Mouse (Mus musculus): ENCODE data around the gene Gatad2a.

Gene Gatad2a

DNA sequence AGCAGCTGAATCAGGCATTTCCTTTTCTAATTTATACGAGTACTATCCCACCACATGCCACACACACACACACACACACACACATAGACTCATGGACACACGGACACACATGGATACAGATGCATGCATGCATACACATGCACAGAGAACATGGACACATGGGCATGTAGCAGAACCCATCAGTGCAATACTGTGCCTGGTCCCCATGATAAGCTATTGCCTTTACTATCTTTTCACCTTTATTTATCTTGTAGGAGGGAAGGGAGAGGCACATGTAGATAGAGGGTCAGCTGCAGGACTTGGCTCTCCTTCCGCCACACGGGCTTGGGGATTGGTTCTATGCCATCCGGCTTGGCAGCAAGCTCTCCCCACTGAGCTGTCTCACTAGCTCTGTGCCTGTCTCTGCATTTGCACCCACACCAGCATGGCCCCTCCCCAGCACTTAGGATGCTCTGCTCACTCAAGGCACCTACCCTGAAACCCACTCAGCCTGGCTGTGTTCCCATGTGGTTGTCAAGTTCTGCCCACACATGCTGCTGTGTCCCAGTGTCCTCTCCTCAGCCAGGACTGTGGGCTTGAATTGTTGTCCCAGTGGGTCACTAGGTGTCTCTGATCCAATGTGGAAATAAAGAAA lies 132.7 kb downstream of the Gatad2a start:
- in situ Hi-C loops (cut with MboI; ENCODE audit: low pct_unique_long_range_greater_than_20kb in 1 of 2, low sequenced_read_pairs in 2 of 2, unreplicated experiment in 1 of 2), result loop anchor here in 1 of 2 experiments (25.0 kb wide), 2 partner anchors 226 to 526 kb away; partner anchors contain the start of gene Zfp868

DNA sequence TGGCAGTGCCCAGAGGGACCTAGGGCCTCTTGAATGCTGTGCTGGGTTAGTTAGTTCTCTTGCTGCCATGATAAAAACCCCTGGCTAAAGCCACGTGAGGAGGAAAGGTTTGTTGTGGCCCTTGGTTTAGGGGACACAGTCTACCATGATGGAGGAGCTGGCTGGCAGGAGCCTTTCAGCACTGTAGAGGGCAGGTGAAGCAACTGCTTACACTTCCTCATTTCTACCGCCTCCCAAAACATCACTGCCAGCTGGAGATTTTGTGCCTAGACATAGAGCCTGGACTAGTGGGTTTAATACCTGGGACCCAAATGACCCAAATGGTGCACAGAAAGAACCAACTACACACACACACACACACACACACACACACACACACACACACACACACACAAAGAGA lies 134.9 kb downstream of the Gatad2a start:
- in situ Hi-C loops (cut with MboI; ENCODE audit: low pct_unique_long_range_greater_than_20kb in 1 of 2, low sequenced_read_pairs in 2 of 2, unreplicated experiment in 1 of 2), result loop anchor here in 1 of 2 experiments (25.0 kb wide), 2 partner anchors 224 to 524 kb away; partner anchors contain the start of gene Zfp868

DNA sequence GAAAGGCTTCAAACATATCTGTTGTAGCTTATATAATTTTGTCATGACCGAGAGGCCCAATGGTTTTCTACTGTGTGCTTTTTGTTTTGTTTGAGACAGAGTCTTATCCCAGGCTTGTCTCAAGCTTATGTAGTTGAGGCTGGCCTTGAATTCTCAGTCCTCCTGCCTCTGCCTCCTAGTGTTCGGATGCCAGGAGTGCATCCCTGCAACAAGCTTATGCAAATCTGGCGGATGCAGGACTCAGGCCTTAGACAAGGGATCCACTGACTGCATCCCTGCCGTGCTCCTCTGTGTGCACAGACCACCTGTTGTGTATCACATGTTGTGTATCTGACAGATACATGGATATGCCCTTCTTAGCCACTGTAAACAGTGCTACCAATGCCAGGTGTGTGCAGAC lies 135.4 kb downstream of the Gatad2a start:
- in situ Hi-C loops (cut with MboI; ENCODE audit: low pct_unique_long_range_greater_than_20kb in 1 of 2, low sequenced_read_pairs in 2 of 2, unreplicated experiment in 1 of 2), result loop anchor here in 1 of 2 experiments (25.0 kb wide), 2 partner anchors 224 to 524 kb away; partner anchors contain the start of gene Zfp868

All from mouse embryonic stem cell (cell line).